In the genomic region with DNA sequence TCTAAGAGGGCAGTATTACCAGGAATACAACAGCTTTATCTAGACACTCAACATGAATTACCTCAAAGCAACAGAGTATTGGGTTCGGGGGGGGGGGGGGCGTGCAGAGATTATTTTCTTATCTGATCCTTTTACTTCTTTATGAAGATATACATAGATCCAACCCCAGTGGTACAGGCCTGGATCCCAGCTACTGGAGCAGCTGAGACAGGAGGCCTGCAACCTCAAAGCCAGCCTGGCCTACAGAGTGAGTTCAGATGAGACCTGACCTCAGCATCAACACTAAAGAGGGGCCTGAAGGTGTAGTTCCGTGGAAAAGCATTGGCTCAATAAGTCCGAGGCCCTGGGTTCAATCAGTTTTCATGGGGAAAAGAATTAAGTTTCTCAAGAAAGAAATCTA, we compare ENCODE assay signal across 34 mouse cellular contexts.
"Had no signal": no experiment of that assay in that cellular context is flagged by ENCODE, and none has a peak within 500 bp of the region (broad histone marks: within the 10 kb centered on the region; RNA-seq: fewer than 3 reads in every experiment).

No protein-coding gene starts in this region.

- ATAC-seq: hindbrain, embryonic 16.5 days; hindbrain, postnatal 0 days; inflammation-experienced regulatory T-cells, adult 6 months; intestine, embryonic 15.5 days; intestine, embryonic 16.5 days; intestine, postnatal 0 days had no signal

- H3K36me3 ChIP-seq: heart, embryonic 15.5 days; hindbrain, embryonic 10.5 days; hindbrain, embryonic 12.5 days; hindbrain, embryonic 13.5 days; hindbrain, embryonic 15.5 days; intestine, embryonic 15.5 days; kidney, embryonic 15.5 days had no signal

- DNase-seq: heart, postnatal 10 days; heart, postnatal 14 days; heart, postnatal 36 days; heart, postnatal 4 days; kidney, adult 11 months; kidney, adult 18-20 months; kidney, adult 2 months; kidney, adult 8-10 months; kidney, adult 9 months; kidney, postnatal 10 days; kidney, postnatal 14 days; kidney, postnatal 25 days; kidney, postnatal 36 days; kidney, postnatal 4 days; layer of hippocampus, adult 9-11 months; layer of hippocampus, postnatal 36 days had no signal

- H3K4me3 ChIP-seq: heart, embryonic 12.5 days; heart, embryonic 13.5 days; heart, embryonic 15.5 days; hindbrain, embryonic 10.5 days; hindbrain, embryonic 12.5 days; hindbrain, embryonic 13.5 days; hindbrain, embryonic 15.5 days; intestine, embryonic 15.5 days; kidney, embryonic 15.5 days; layer of hippocampus, adult 2 months had no signal

- H3K4me1 ChIP-seq: hindbrain, embryonic 12.5 days; hindbrain, embryonic 13.5 days; hindbrain, embryonic 15.5 days; intestine, embryonic 15.5 days; kidney, embryonic 15.5 days had no signal

- H3K27me3 ChIP-seq: heart, embryonic 12.5 days; heart, embryonic 13.5 days; heart, embryonic 15.5 days; hindbrain, embryonic 12.5 days; hindbrain, embryonic 13.5 days; hindbrain, embryonic 15.5 days; intestine, embryonic 15.5 days; kidney, embryonic 15.5 days had no signal

- H3K4me2 ChIP-seq: heart, embryonic 11.5 days; heart, embryonic 12.5 days; heart, embryonic 13.5 days; heart, embryonic 15.5 days; hindbrain, embryonic 12.5 days; hindbrain, embryonic 13.5 days; hindbrain, embryonic 14.5 days; hindbrain, embryonic 15.5 days; intestine, embryonic 15.5 days; kidney, embryonic 15.5 days had no signal

- H3K9me3 ChIP-seq: heart, embryonic 12.5 days; heart, embryonic 13.5 days; heart, embryonic 15.5 days; hindbrain, embryonic 10.5 days; hindbrain, embryonic 12.5 days; hindbrain, embryonic 13.5 days; hindbrain, embryonic 15.5 days; intestine, embryonic 15.5 days; kidney, embryonic 15.5 days had no signal

- H3K9ac ChIP-seq: heart, embryonic 12.5 days; heart, embryonic 13.5 days; heart, embryonic 15.5 days; hindbrain, embryonic 12.5 days; hindbrain, embryonic 13.5 days; hindbrain, embryonic 14.5 days; hindbrain, embryonic 15.5 days; intestine, embryonic 15.5 days; kidney, embryonic 15.5 days had no signal

- H3K27ac ChIP-seq: heart, embryonic 13.5 days; heart, embryonic 15.5 days; hindbrain, embryonic 10.5 days; hindbrain, embryonic 12.5 days; hindbrain, embryonic 13.5 days; hindbrain, embryonic 14.5 days; hindbrain, embryonic 15.5 days; hindbrain, postnatal 0 days; intestine, embryonic 15.5 days; kidney, embryonic 15.5 days; kidney, postnatal 0 days; layer of hippocampus, adult 2 months had no signal
